15 mouse cellular contexts compared by ENCODE assay signal in genomic region chr3:138832827-138833517, GRCm38 (mm10).
DNase-seq lines count a peak whose midpoint lies in the region; ATAC-seq and TF ChIP-seq lines count a peak whose summit lies in the region.
"Had no signal": no experiment of that assay in that cellular context is flagged by ENCODE, and none has a peak within 500 bp of the region (broad histone marks: within the 10 kb centered on the region; RNA-seq: fewer than 3 reads in every experiment).

No protein-coding gene starts in this region.

- peak; percentile 56 for ATAC-seq in forebrain, embryonic 16.5 days
- no peak for ATAC-seq in heart, embryonic 11.5 days (replicated peaks; ENCODE audit: insufficient number of reproducible peaks, low FRiP score, low TSS enrichment)
- ATAC-seq: intestine, embryonic 15.5 days; midbrain, embryonic 13.5 days had no signal

- H3K27me3 ChIP-seq in forebrain, embryonic 16.5 days (replicated peaks; ENCODE audit: control insufficient read depth, insufficient read depth, low read length), result no peaks in the 10 kb centered on the region
- no peaks in the 10 kb centered on the region for H3K27me3 ChIP-seq in heart, embryonic 11.5 days (ENCODE audit: control insufficient read depth, insufficient read depth, low read length)
- H3K27me3 ChIP-seq: embryonic facial prominence, embryonic 13.5 days; intestine, embryonic 15.5 days; midbrain, embryonic 13.5 days had no signal

- no peak for TF ChIP-seq CTCF in left cerebral cortex, adult 2 months (IDR thresholded peaks at IDR 0.05)

- intact Hi-C loops in left cerebral cortex, adult 2 months (cut with DNase I), result no loop called here

- H3K9me3 ChIP-seq in forebrain, embryonic 16.5 days (ENCODE audit: control insufficient read depth, low read length), result no peaks in the 10 kb centered on the region
- no peaks in the 10 kb centered on the region for H3K9me3 ChIP-seq in heart, embryonic 11.5 days (replicated peaks; ENCODE audit: control insufficient read depth, low read length)
- H3K9me3 ChIP-seq: embryonic facial prominence, embryonic 13.5 days; intestine, embryonic 15.5 days; midbrain, embryonic 13.5 days had no signal

- DNase-seq in cerebellum, adult 11-12 months, result peak; percentile 65
- DNase-seq in cerebellum, adult 8-10 months, result no peak
- no peak for DNase-seq in left cerebral cortex, adult 2 months (ENCODE audit: extremely low spot score in 1 of 2, low spot score in 2 of 2)
- no peak for DNase-seq in left cerebral cortex, adult 8-10 months (ENCODE audit: low spot score in 2 of 2)
- peak; percentile 13 to 46 for DNase-seq in kidney, postnatal 25 days
- DNase-seq in frontal cortex, postnatal 36 days (ENCODE audit: low spot score in 2 of 2), result no peak
- DNase-seq: adrenal gland, adult 8-10 months; lung, postnatal 10 days; retina, postnatal 1 day; spleen, adult 18-20 months had no signal

- no peak overlapping the region for H3K4me2 ChIP-seq in forebrain, embryonic 16.5 days (ENCODE audit: low read length)
- H3K4me2 ChIP-seq in heart, embryonic 11.5 days, result no peak overlapping the region
- H3K4me2 ChIP-seq: embryonic facial prominence, embryonic 13.5 days; intestine, embryonic 15.5 days; midbrain, embryonic 13.5 days had no signal

- H3K9ac ChIP-seq in forebrain, embryonic 16.5 days (replicated peaks; ENCODE audit: low read depth, low read length), result no peak overlapping the region
- H3K9ac ChIP-seq in heart, embryonic 11.5 days (ENCODE audit: low read depth, low read length), result no peak overlapping the region
- H3K9ac ChIP-seq: embryonic facial prominence, embryonic 13.5 days; intestine, embryonic 15.5 days; midbrain, embryonic 13.5 days had no signal

- no peak overlapping the region for H3K4me3 ChIP-seq in left cerebral cortex, adult 2 months
- H3K4me3 ChIP-seq in forebrain, embryonic 16.5 days (replicated peaks; ENCODE audit: low read length), result no peak overlapping the region
- no peak overlapping the region for H3K4me3 ChIP-seq in heart, embryonic 11.5 days (ENCODE audit: low read depth, low read length)
- H3K4me3 ChIP-seq: embryonic facial prominence, embryonic 13.5 days; intestine, embryonic 15.5 days; midbrain, embryonic 13.5 days had no signal

- peak overlapping the region; percentile 38; the same call in 1 of the 2 replicates for H3K27ac ChIP-seq in left cerebral cortex, adult 2 months
- no peak overlapping the region for H3K27ac ChIP-seq in forebrain, embryonic 16.5 days (ENCODE audit: low read length)
- no peak overlapping the region for H3K27ac ChIP-seq in heart, embryonic 11.5 days (ENCODE audit: low read depth, low read length)
- H3K27ac ChIP-seq: embryonic facial prominence, embryonic 13.5 days; intestine, embryonic 15.5 days; midbrain, embryonic 13.5 days had no signal

- H3K4me1 ChIP-seq in forebrain, embryonic 16.5 days (replicated peaks; ENCODE audit: control insufficient read depth, insufficient read depth, low read length), result peaks cover 11% of the 10 kb centered on the region
- no peaks in the 10 kb centered on the region for H3K4me1 ChIP-seq in heart, embryonic 11.5 days (ENCODE audit: control insufficient read depth, insufficient read depth, low read length)
- H3K4me1 ChIP-seq: embryonic facial prominence, embryonic 13.5 days; intestine, embryonic 15.5 days; midbrain, embryonic 13.5 days had no signal

- no peaks in the 10 kb centered on the region for H3K36me3 ChIP-seq in forebrain, embryonic 16.5 days (ENCODE audit: control insufficient read depth, insufficient read depth)
- no peaks in the 10 kb centered on the region for H3K36me3 ChIP-seq in heart, embryonic 11.5 days (ENCODE audit: control insufficient read depth, insufficient read depth, low read length)
- H3K36me3 ChIP-seq: embryonic facial prominence, embryonic 13.5 days; intestine, embryonic 15.5 days; midbrain, embryonic 13.5 days had no signal

- WGBS in forebrain, embryonic 16.5 days, result 68% methylated on average over 9 of the region's 9 CpGs
- WGBS in heart, embryonic 11.5 days (ENCODE audit: insufficient replicate concordance), result 82% methylated on average over 9 of the region's 9 CpGs

Comparison
In these comparisons a context has a peak if more than half of its experiments do, and no peak if none do; other contexts are left out.
1. DNase-seq: peak in cerebellum, adult 11-12 months (single experiment) and kidney, postnatal 25 days (2 of 2); none in cerebellum, adult 8-10 months (single experiment), left cerebral cortex, adult 2 months (0 of 2), left cerebral cortex, adult 8-10 months (0 of 2) and frontal cortex, postnatal 36 days (0 of 2).